ENCODE assay signal across 8 mouse cellular contexts in the genomic region with DNA sequence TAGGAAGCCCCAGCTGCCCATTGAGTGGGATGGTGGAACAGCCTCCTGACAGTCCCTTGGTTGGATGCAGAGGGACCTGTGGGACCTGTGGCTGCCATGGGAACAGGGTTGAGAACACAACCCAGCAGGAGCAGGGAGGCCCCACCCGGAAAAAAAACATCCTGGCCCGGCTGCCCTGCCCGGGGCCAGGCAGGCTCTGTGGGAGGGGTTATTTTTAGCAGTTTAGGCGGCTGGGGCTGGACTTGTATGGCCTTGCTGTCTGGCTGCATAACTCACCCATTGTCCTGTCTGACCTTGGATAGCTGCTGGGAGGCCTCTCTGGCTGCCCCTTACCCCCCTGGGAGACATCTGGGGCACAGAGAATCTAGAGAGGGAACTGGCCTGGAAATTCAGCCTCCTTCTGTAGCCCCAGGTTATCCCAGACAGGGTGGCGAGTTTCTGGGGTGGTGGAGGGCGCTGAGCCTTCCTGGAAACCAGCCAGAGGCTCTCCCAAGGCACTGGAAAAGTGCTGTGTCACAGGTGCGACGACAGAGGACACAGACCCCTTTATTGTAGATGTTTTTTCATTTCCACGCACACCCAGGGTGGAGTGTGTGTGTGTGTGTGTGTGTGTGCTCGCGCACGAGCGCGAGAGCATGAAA. TPM values are rescaled to one million over a fixed set of nuclear protein-coding genes. Genes with fewer than 3 reads are reported as not detected.
A peak's percentile ranks its signal among the peaks of the same experiment; 100 is the strongest.
DNase-seq lines count a peak whose midpoint lies in the region; ATAC-seq and TF ChIP-seq lines count a peak whose summit lies in the region.

No protein-coding gene starts in this region.

- H3K9me3 ChIP-seq in midbrain, embryonic 10.5 days (replicated peaks) = no peaks in the 10 kb centered on the region
- no peaks in the 10 kb centered on the region for H3K9me3 ChIP-seq in midbrain, embryonic 15.5 days
- no peaks in the 10 kb centered on the region for H3K9me3 ChIP-seq in embryonic facial prominence, embryonic 14.5 days (ENCODE audit: control insufficient read depth, low read length)
- H3K9me3 ChIP-seq in limb, embryonic 10.5 days (replicated peaks) = no peaks in the 10 kb centered on the region
- H3K9me3 ChIP-seq in midbrain, postnatal 0 days (ENCODE audit: low read length) = no peaks in the 10 kb centered on the region

- 52% methylated on average over 14 of the region's 14 CpGs for WGBS in midbrain, embryonic 10.5 days
- 39% methylated on average over 14 of the region's 14 CpGs for WGBS in midbrain, embryonic 15.5 days
- 22% methylated on average over 14 of the region's 14 CpGs for WGBS in embryonic facial prominence, embryonic 14.5 days
- WGBS in limb, embryonic 10.5 days = 53% methylated on average over 14 of the region's 14 CpGs
- WGBS in midbrain, postnatal 0 days = 40% methylated on average over 14 of the region's 14 CpGs

- H3K4me1 ChIP-seq in midbrain, embryonic 10.5 days = peaks cover 68% of the 10 kb centered on the region
- H3K4me1 ChIP-seq in midbrain, embryonic 15.5 days = peaks cover 35% of the 10 kb centered on the region
- H3K4me1 ChIP-seq in embryonic facial prominence, embryonic 14.5 days (ENCODE audit: control insufficient read depth, insufficient read depth, low read length) = peaks cover 64% of the 10 kb centered on the region
- H3K4me1 ChIP-seq in limb, embryonic 10.5 days = peaks cover 65% of the 10 kb centered on the region
- H3K4me1 ChIP-seq in midbrain, postnatal 0 days (ENCODE audit: insufficient read depth, low read length) = no peaks in the 10 kb centered on the region

- H3K27ac ChIP-seq in midbrain, embryonic 10.5 days (replicated peaks) = peak overlapping the region; percentile 72
- no peak overlapping the region; the same call in 1 of the 2 replicates for H3K27ac ChIP-seq in midbrain, embryonic 15.5 days
- peak overlapping the region; percentile 71 for H3K27ac ChIP-seq in embryonic facial prominence, embryonic 14.5 days (replicated peaks; ENCODE audit: low read depth, low read length)
- peak overlapping the region; percentile 79 for H3K27ac ChIP-seq in limb, embryonic 10.5 days
- 0 out of 2 replicates have a peak overlapping the region, but pooled peaks have one; percentile 21 for H3K27ac ChIP-seq in midbrain, postnatal 0 days (ENCODE audit: low read depth, low read length)

- no peak for TF ChIP-seq CTCF in midbrain, postnatal 0 days (IDR thresholded peaks at IDR 0.05)

- H3K36me3 ChIP-seq in midbrain, embryonic 10.5 days = no peaks in the 10 kb centered on the region
- no peaks in the 10 kb centered on the region for H3K36me3 ChIP-seq in midbrain, embryonic 15.5 days (replicated peaks)
- no peaks in the 10 kb centered on the region for H3K36me3 ChIP-seq in embryonic facial prominence, embryonic 14.5 days (ENCODE audit: control insufficient read depth, insufficient read depth, low read length)
- H3K36me3 ChIP-seq in limb, embryonic 10.5 days = no peaks in the 10 kb centered on the region
- no peaks in the 10 kb centered on the region for H3K36me3 ChIP-seq in midbrain, postnatal 0 days (ENCODE audit: insufficient read depth, low read length)

- DNase-seq in midbrain, embryonic 10.5 days (ENCODE audit: low spot score) = peak; percentile 51
- peak; percentile 85 for DNase-seq in embryonic facial prominence, embryonic 14.5 days (ENCODE audit: low spot score)
- peak; percentile 85 for DNase-seq in heart, postnatal 25 days (ENCODE audit: low spot score)
- DNase-seq in limb, embryonic 10.5 days (ENCODE audit: low spot score) = peak; percentile 52
- peak; percentile 23 for DNase-seq in midbrain, postnatal 0 days (ENCODE audit: low spot score)
- DNase-seq in c-Kit-positive CD71-positive TER-119-positive erythroid progenitor cells, embryonic 14.5 days (ENCODE audit: low spot score) = no peak
- DNase-seq in left cerebral cortex, postnatal 36 days (ENCODE audit: low spot score in 2 of 2) = no peak

- H3K4me3 ChIP-seq in midbrain, embryonic 10.5 days = no peak overlapping the region
- no peak overlapping the region for H3K4me3 ChIP-seq in midbrain, embryonic 15.5 days
- no peak overlapping the region for H3K4me3 ChIP-seq in embryonic facial prominence, embryonic 14.5 days (ENCODE audit: low read depth, low read length)
- 0 out of 2 replicates have a peak overlapping the region, but pooled peaks have one; percentile 8 for H3K4me3 ChIP-seq in limb, embryonic 10.5 days
- no peak overlapping the region for H3K4me3 ChIP-seq in midbrain, postnatal 0 days (ENCODE audit: low read depth, low read length)

- no peak overlapping the region for H3K4me2 ChIP-seq in midbrain, embryonic 15.5 days
- peak overlapping the region; percentile 25; the same call in 1 of the 2 replicates for H3K4me2 ChIP-seq in embryonic facial prominence, embryonic 14.5 days (ENCODE audit: low read depth, low read length)
- no peak overlapping the region for H3K4me2 ChIP-seq in midbrain, postnatal 0 days (ENCODE audit: low read depth, low read length, poor library complexity, severe bottlenecking)

- intact Hi-C loops in heart, postnatal 25 days (cut with DNase I) = no loop called here
- intact Hi-C loops in left cerebral cortex, postnatal 36 days (cut with DNase I) = no loop called here

- ATAC-seq in midbrain, embryonic 15.5 days (replicated peaks) = no peak
- peak; percentile 58; the same call in 1 of the 2 replicates for ATAC-seq in embryonic facial prominence, embryonic 14.5 days (ENCODE audit: low read depth)
- ATAC-seq in midbrain, postnatal 0 days (ENCODE audit: low FRiP score) = no peak

- peaks cover 59% of the 10 kb centered on the region for H3K27me3 ChIP-seq in midbrain, embryonic 10.5 days (ENCODE audit: low read depth, poor library complexity, severe bottlenecking)
- peaks cover 33% of the 10 kb centered on the region for H3K27me3 ChIP-seq in midbrain, embryonic 15.5 days (replicated peaks)
- peaks cover 33% of the 10 kb centered on the region for H3K27me3 ChIP-seq in embryonic facial prominence, embryonic 14.5 days (replicated peaks; ENCODE audit: control insufficient read depth, insufficient read depth, low read length)
- peaks cover 44% of the 10 kb centered on the region for H3K27me3 ChIP-seq in limb, embryonic 10.5 days (ENCODE audit: low read depth, poor library complexity, severe bottlenecking)
- peaks cover 28% of the 10 kb centered on the region for H3K27me3 ChIP-seq in midbrain, postnatal 0 days (ENCODE audit: insufficient read depth, low read length)

- H3K9ac ChIP-seq in midbrain, embryonic 15.5 days = no peak overlapping the region
- no peak overlapping the region for H3K9ac ChIP-seq in embryonic facial prominence, embryonic 14.5 days (ENCODE audit: low read depth, low read length)
- no peak overlapping the region for H3K9ac ChIP-seq in midbrain, postnatal 0 days (replicated peaks; ENCODE audit: low read length, poor library complexity, severe bottlenecking)

RNA-seq across cellular contexts. Expression of a gene that starts 17.3 kb away (rescaled TPM):
- polyA plus RNA-seq in midbrain, embryonic 10.5 days (2016; fragmentation: Nextera tagmentation; extraction: Ambion mirVana) = 91.8 and 109 TPM in 2 replicates
- 165 and 173 TPM in 2 replicates for polyA plus RNA-seq in midbrain, embryonic 15.5 days (2015; fragmentation: Nextera tagmentation; extraction: Ambion mirVana)
- polyA plus RNA-seq in embryonic facial prominence, embryonic 14.5 days (2014; fragmentation: Nextera tagmentation; extraction: Ambion mirVana) = 69.0 and 74.9 TPM in 2 replicates
- 10 to 100 TPM; 80.1 to 92.2 TPM for total RNA-seq in heart, postnatal 25 days (2021)
- 54.8 and 56.9 TPM in 2 replicates for polyA plus RNA-seq in limb, embryonic 10.5 days (2016; fragmentation: Nextera tagmentation; extraction: Ambion mirVana)
- 119 and 150 TPM in 2 replicates for total RNA-seq in midbrain, postnatal 0 days (2014; rRNA removed)
- polyA plus RNA-seq in midbrain, postnatal 0 days (2015; fragmentation: Nextera tagmentation; extraction: Ambion mirVana) = 254 and 267 TPM in 2 replicates
- 100 to 1,000 TPM; 388 to 420 TPM for total RNA-seq in left cerebral cortex, postnatal 36 days (2021)

RNA-seq across cellular contexts. Expression of a gene that starts 22.9 kb away (rescaled TPM):
- 2.7 TPM in 2 replicates for polyA plus RNA-seq in midbrain, embryonic 10.5 days (2016; fragmentation: Nextera tagmentation; extraction: Ambion mirVana)
- polyA plus RNA-seq in midbrain, embryonic 15.5 days (2015; fragmentation: Nextera tagmentation; extraction: Ambion mirVana) = 10.5 and 12.2 TPM in 2 replicates
- polyA plus RNA-seq in embryonic facial prominence, embryonic 14.5 days (2014; fragmentation: Nextera tagmentation; extraction: Ambion mirVana) = 25.6 and 29.0 TPM in 2 replicates
- total RNA-seq in heart, postnatal 25 days (2021) = 10 to 100 TPM; 27.0 to 37.6 TPM
- 3.2 and 4.9 TPM in 2 replicates for polyA plus RNA-seq in limb, embryonic 10.5 days (2016; fragmentation: Nextera tagmentation; extraction: Ambion mirVana)
- total RNA-seq in midbrain, postnatal 0 days (2014; rRNA removed) = 12.6 and 16.8 TPM in 2 replicates
- polyA plus RNA-seq in midbrain, postnatal 0 days (2015; fragmentation: Nextera tagmentation; extraction: Ambion mirVana) = 9.0 and 11.7 TPM in 2 replicates
- 1 to 10 TPM; 7.0 to 9.6 TPM for total RNA-seq in left cerebral cortex, postnatal 36 days (2021)

RNA-seq across cellular contexts. Expression of a gene that starts 26.4 kb away (rescaled TPM):
- polyA plus RNA-seq in midbrain, embryonic 10.5 days (2016; fragmentation: Nextera tagmentation; extraction: Ambion mirVana) = 2.5 and 3.1 TPM in 2 replicates
- polyA plus RNA-seq in midbrain, embryonic 15.5 days (2015; fragmentation: Nextera tagmentation; extraction: Ambion mirVana) = 0.70 and 1.5 TPM in 2 replicates
- polyA plus RNA-seq in embryonic facial prominence, embryonic 14.5 days (2014; fragmentation: Nextera tagmentation; extraction: Ambion mirVana) = 2.0 and 2.6 TPM in 2 replicates
- 1 to 10 TPM in 1 of 2 experiments, under 1 TPM in 1; 0.75 to 1.0 TPM for total RNA-seq in heart, postnatal 25 days (2021)
- polyA plus RNA-seq in limb, embryonic 10.5 days (2016; fragmentation: Nextera tagmentation; extraction: Ambion mirVana) = 2.4 and 3.7 TPM in 2 replicates
- total RNA-seq in midbrain, postnatal 0 days (2014; rRNA removed) = 0.22 and 0.71 TPM in 2 replicates
- polyA plus RNA-seq in midbrain, postnatal 0 days (2015; fragmentation: Nextera tagmentation; extraction: Ambion mirVana) = 0.67 and 0.77 TPM in 2 replicates
- total RNA-seq in left cerebral cortex, postnatal 36 days (2021) = 1 to 10 TPM in 1 of 2 experiments, under 1 TPM in 1; 0.93 to 1.0 TPM

RNA-seq across cellular contexts. Expression of a gene that starts 26.8 kb away (rescaled TPM):
- polyA plus RNA-seq in midbrain, embryonic 10.5 days (2016; fragmentation: Nextera tagmentation; extraction: Ambion mirVana) = 1.4 and 1.8 TPM in 2 replicates
- 2.7 and 3.1 TPM in 2 replicates for polyA plus RNA-seq in midbrain, embryonic 15.5 days (2015; fragmentation: Nextera tagmentation; extraction: Ambion mirVana)
- 2.9 and 3.2 TPM in 2 replicates for polyA plus RNA-seq in embryonic facial prominence, embryonic 14.5 days (2014; fragmentation: Nextera tagmentation; extraction: Ambion mirVana)
- total RNA-seq in heart, postnatal 25 days (2021) = 1 to 10 TPM; 6.1 to 8.4 TPM
- polyA plus RNA-seq in limb, embryonic 10.5 days (2016; fragmentation: Nextera tagmentation; extraction: Ambion mirVana) = 1.9 and 2.1 TPM in 2 replicates
- total RNA-seq in midbrain, postnatal 0 days (2014; rRNA removed) = 5.7 and 7.6 TPM in 2 replicates
- polyA plus RNA-seq in midbrain, postnatal 0 days (2015; fragmentation: Nextera tagmentation; extraction: Ambion mirVana) = 2.3 TPM in 2 replicates
- 1 to 10 TPM; 7.2 to 8.4 TPM for total RNA-seq in left cerebral cortex, postnatal 36 days (2021)

RNA-seq across cellular contexts. Expression of a gene that starts 34.5 kb away (rescaled TPM):
- 113 TPM in 2 replicates for polyA plus RNA-seq in midbrain, embryonic 10.5 days (2016; fragmentation: Nextera tagmentation; extraction: Ambion mirVana)
- 81.7 and 85.1 TPM in 2 replicates for polyA plus RNA-seq in midbrain, embryonic 15.5 days (2015; fragmentation: Nextera tagmentation; extraction: Ambion mirVana)
- 76.4 and 81.3 TPM in 2 replicates for polyA plus RNA-seq in embryonic facial prominence, embryonic 14.5 days (2014; fragmentation: Nextera tagmentation; extraction: Ambion mirVana)
- 10 to 100 TPM; 62.5 to 66.0 TPM for total RNA-seq in heart, postnatal 25 days (2021)
- 116 and 118 TPM in 2 replicates for polyA plus RNA-seq in limb, embryonic 10.5 days (2016; fragmentation: Nextera tagmentation; extraction: Ambion mirVana)
- total RNA-seq in midbrain, postnatal 0 days (2014; rRNA removed) = 74.3 and 100 TPM in 2 replicates
- 77.0 and 78.7 TPM in 2 replicates for polyA plus RNA-seq in midbrain, postnatal 0 days (2015; fragmentation: Nextera tagmentation; extraction: Ambion mirVana)
- 10 to 100 TPM; 58.3 to 62.1 TPM for total RNA-seq in left cerebral cortex, postnatal 36 days (2021)

Comparison
In these comparisons a context has a peak if more than half of its experiments do, and no peak if none do; other contexts are left out.
1. DNase-seq: peak in midbrain, embryonic 10.5 days (single experiment), embryonic facial prominence, embryonic 14.5 days (single experiment), heart, postnatal 25 days (single experiment), limb, embryonic 10.5 days (single experiment) and midbrain, postnatal 0 days (single experiment); none in c-Kit-positive CD71-positive TER-119-positive erythroid progenitor cells, embryonic 14.5 days (single experiment) and left cerebral cortex, postnatal 36 days (0 of 2).